Mouse (Mus musculus): ENCODE data around the gene Txlna.

GRCm38 (mm10) chr4:129633852-129634251, 7.0 kb downstream of the Txlna start:
- no peak for TF ChIP-seq MXI1 (IDR thresholded peaks at IDR 0.05; ENCODE audit: low read depth, low read length)
- TF ChIP-seq ZNF384 (IDR thresholded peaks at IDR 0.05; ENCODE audit: low read depth, low read length) = no peak
- no peak for TF ChIP-seq POLR2A (IDR thresholded peaks at IDR 0.05; ENCODE audit: low read depth, low read length)

All from CH12.LX (cell line).